Mouse (Mus musculus): ENCODE data around the gene Nck2. TPM values are rescaled to one million over a fixed set of nuclear protein-coding genes. Genes with fewer than 3 reads are reported as not detected.

Nck2 gene
- total RNA-seq, 2 experiments from 2014 or later: 38.3 to 38.7 TPM

GRCm38 (mm10) chr1:43497951-43498350 lies 53.6 kb downstream of the Nck2 start:
- TF ChIP-seq CTCF (IDR thresholded peaks at IDR 0.05): no peak
- intact Hi-C loops (cut with DNase I): no loop called here
- DNase-seq (ENCODE audit: extremely low spot score in 1 of 2, low spot score in 2 of 2): no peak
- Histone ChIP-seq H3K4me3 (no peak overlapping the region), H3K27ac (no peak overlapping the region)

DNA sequence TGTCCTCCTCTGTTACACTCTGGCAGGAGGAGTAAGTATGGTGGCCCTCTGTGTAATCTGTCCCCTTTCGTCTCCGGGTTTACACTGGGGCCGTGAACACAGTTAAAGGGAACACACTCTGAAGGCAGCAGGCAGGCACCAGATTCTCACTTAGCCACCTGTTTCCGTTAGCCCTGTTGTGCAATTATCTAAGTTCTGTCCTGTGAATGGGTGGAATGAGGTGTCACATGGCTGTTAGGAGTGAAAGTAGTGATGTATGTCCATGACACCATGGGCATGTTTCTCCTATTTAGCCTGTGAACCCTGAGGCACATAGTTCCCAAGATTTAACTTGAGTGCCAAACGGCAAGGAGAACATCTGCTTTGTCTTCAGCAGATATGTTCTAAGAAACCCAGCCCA lies 55.7 kb downstream of the Nck2 start:
- intact Hi-C loops (cut with DNase I): no loop called here
- Histone ChIP-seq H3K4me3 (no peak overlapping the region), H3K27ac (peak overlapping the region; percentile 72; the same call in 1 of the 2 replicates)
- no peak for DNase-seq (ENCODE audit: extremely low spot score in 1 of 2, low spot score in 2 of 2)
- no peak for TF ChIP-seq CTCF (IDR thresholded peaks at IDR 0.05)

- Histone ChIP-seq H3K4me3 (no peak overlapping the region), H3K27ac (peak overlapping the region; percentile 72)
- DNase-seq (ENCODE audit: extremely low spot score in 1 of 2, low spot score in 2 of 2): no peak
- intact Hi-C loops (cut with DNase I): no loop called here
- TF ChIP-seq CTCF (IDR thresholded peaks at IDR 0.05): no peak
Measured at GRCm38 (mm10) chr1:43501143-43501919, 57.0 kb downstream of the Nck2 start.

- intact Hi-C loops (cut with DNase I): loop anchor here (2.0 kb wide), 1 partner anchor 33 kb away; no protein-coding TSS in a partner anchor
- H3K27ac ChIP-seq: peak overlapping the region; percentile 63
Measured at GRCm38 (mm10) chr1:43501920-43502791, 57.8 kb downstream of the Nck2 start.

GRCm38 (mm10) chr1:43502792-43503146 lies 58.4 kb downstream of the Nck2 start:
- H3K4me3 ChIP-seq: no peak overlapping the region
- TF ChIP-seq CTCF (IDR thresholded peaks at IDR 0.05): no peak
- intact Hi-C loops (cut with DNase I): loop anchor here (2.0 kb wide), 1 partner anchor 34 kb away; no protein-coding TSS in a partner anchor
- DNase-seq (ENCODE audit: extremely low spot score in 1 of 2, low spot score in 2 of 2): no peak
- H3K27ac ChIP-seq: peak overlapping the region; percentile 63; the same call in 1 of the 2 replicates

More at GRCm38 (mm10) chr1:43501920-43502791, 57.8 kb downstream of the Nck2 start:
- no peak overlapping the region for H3K4me3 ChIP-seq
- no peak for TF ChIP-seq CTCF (IDR thresholded peaks at IDR 0.05)
- peak; percentile 15 to 28 for DNase-seq (ENCODE audit: extremely low spot score in 1 of 2, low spot score in 2 of 2)

DNA sequence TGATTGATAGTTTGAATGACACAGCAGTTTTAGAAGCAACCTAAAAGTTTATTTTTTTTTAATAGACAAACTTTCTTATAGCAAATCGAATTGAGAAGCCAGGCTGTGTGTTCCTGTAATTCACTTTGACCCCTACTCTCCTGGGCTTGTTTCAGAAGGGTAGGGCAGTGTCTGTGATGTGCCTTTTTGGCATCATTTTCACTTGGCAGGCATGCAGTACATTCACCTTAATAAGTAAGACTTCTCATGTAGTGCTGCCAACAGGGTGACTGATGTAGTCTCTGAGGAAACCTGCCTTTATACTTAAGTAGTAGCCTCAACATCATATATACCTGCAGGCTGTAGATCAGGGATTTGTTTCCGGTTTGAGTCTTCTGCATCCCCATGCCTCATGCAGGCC lies 58.9 kb downstream of the Nck2 start:
- intact Hi-C loops (cut with DNase I): loop anchor here (2.0 kb wide), 1 partner anchor 34 kb away; no protein-coding TSS in a partner anchor
- no peak for TF ChIP-seq CTCF (IDR thresholded peaks at IDR 0.05)

GRCm38 (mm10) chr1:43503676-43504075 lies 59.3 kb downstream of the Nck2 start:
- H3K27ac ChIP-seq: no peak overlapping the region
- no peak for DNase-seq (ENCODE audit: extremely low spot score in 1 of 2, low spot score in 2 of 2)

More for the DNA sequence above, 58.9 kb downstream of the Nck2 start:
- Histone ChIP-seq H3K4me3 (no peak overlapping the region), H3K27ac (no peak overlapping the region)
- no peak for DNase-seq (ENCODE audit: extremely low spot score in 1 of 2, low spot score in 2 of 2)

GRCm38 (mm10) chr1:43504235-43504634 lies 59.9 kb downstream of the Nck2 start:
- TF ChIP-seq CTCF (IDR thresholded peaks at IDR 0.05): no peak
- DNase-seq (ENCODE audit: extremely low spot score in 1 of 2, low spot score in 2 of 2): no peak
- intact Hi-C loops (cut with DNase I): no loop called here
- no peak overlapping the region for H3K4me3 ChIP-seq
- no peak overlapping the region for H3K27ac ChIP-seq

More at GRCm38 (mm10) chr1:43503676-43504075, 59.3 kb downstream of the Nck2 start:
- H3K4me3 ChIP-seq: no peak overlapping the region
- intact Hi-C loops (cut with DNase I): loop anchor here (2.0 kb wide), 1 partner anchor 35 kb away; no protein-coding TSS in a partner anchor
- TF ChIP-seq CTCF (IDR thresholded peaks at IDR 0.05): no peak

- no peak for DNase-seq (ENCODE audit: extremely low spot score in 1 of 2, low spot score in 2 of 2)
- H3K4me3 ChIP-seq: no peak overlapping the region
- no peak overlapping the region for H3K27ac ChIP-seq
- intact Hi-C loops (cut with DNase I): no loop called here
- TF ChIP-seq CTCF (IDR thresholded peaks at IDR 0.05): no peak
Measured at GRCm38 (mm10) chr1:43506638-43507037, 62.3 kb downstream of the Nck2 start.

GRCm38 (mm10) chr1:43507809-43508208 lies 63.4 kb downstream of the Nck2 start:
- TF ChIP-seq CTCF (IDR thresholded peaks at IDR 0.05): no peak
- DNase-seq (ENCODE audit: extremely low spot score in 1 of 2, low spot score in 2 of 2): no peak
- no peak overlapping the region for H3K27ac ChIP-seq
- no peak overlapping the region for H3K4me3 ChIP-seq
- intact Hi-C loops (cut with DNase I): no loop called here

GRCm38 (mm10) chr1:43511256-43511655 lies 66.9 kb downstream of the Nck2 start:
- Histone ChIP-seq H3K27ac (no peak overlapping the region), H3K4me3 (no peak overlapping the region)
- TF ChIP-seq CTCF (IDR thresholded peaks at IDR 0.05): peak; percentile 28
- intact Hi-C loops (cut with DNase I): no loop called here
- DNase-seq (ENCODE audit: extremely low spot score in 1 of 2, low spot score in 2 of 2): no peak

- no peak for TF ChIP-seq CTCF (IDR thresholded peaks at IDR 0.05)
- H3K27ac ChIP-seq: no peak overlapping the region
- intact Hi-C loops (cut with DNase I): no loop called here
- DNase-seq (ENCODE audit: extremely low spot score in 1 of 2, low spot score in 2 of 2): no peak
- H3K4me3 ChIP-seq: no peak overlapping the region
Measured at GRCm38 (mm10) chr1:43511667-43512066, 67.3 kb downstream of the Nck2 start.
